Mouse (Mus musculus) adrenal gland, adult 2 months (tissue): ENCODE results near the gene Zmat3. TPM values are rescaled to one million over a fixed set of nuclear protein-coding genes. Genes with fewer than 3 reads are reported as not detected.

Source experiments
- DNase-seq: peaks from one replicate; pipeline ENCODE4 v3.0.0; 2021
- polyA plus RNA-seq: library from polyadenylated mRNA; depleted of rRNA; stranded (reverse); fragments of >200 nt; gene quantifications from 2 replicates; pipeline ENCODE4 v1.2.3, GENCODE M21; 2012
- total RNA-seq, 2 experiments: library from RNA; stranded (reverse); gene quantifications; 2 replicates each; pipeline ENCODE4 v1.2.3; 2021

Gene Zmat3
- total and polyA plus RNA-seq, 3 experiments: 11.8 to 18.2 (median 17.7) TPM

GRCm38 (mm10) chr3:32372470-32372869 is 6.7 kb upstream of the Zmat3 start:
- DNase-seq: no peak

DNA sequence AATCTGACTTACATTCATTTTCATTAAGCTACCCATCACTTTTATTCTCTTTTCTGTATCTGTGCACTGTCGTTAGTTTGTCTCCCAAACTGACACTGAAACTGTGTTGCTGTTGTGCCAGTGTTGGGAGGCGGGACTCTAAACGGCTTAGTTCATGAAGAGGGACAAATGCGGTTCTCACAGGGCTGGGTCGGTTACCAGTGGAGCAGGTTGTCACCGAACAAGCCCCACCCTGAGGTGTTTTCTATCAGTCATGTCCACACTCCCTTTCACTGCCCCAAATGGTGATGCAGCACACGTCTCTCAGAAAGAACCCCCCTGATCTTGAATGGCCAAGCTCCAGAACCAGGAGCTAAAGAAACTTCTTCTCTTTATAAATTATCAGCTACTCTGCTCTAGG is 6.1 kb upstream of the Zmat3 start:
- no peak for DNase-seq

DNA sequence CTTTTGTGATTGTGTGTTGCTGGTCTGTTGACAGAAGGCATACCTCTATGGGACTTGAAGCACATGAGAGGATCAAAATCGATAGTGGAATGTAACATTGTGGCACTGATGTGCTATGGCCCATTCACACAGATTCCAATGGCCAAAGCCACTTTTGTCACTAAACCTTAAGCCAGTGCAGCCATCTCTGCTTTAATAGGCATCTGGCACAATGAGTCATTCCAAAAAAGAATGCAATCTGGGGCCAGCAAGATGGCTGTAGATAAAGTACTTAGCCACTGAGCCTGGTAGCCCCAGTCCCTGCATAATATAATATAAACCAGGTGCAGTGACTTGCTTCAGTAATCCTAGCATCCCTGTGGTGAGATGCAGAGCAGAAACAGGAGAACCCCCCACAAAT is 1.7 kb upstream of the Zmat3 start:
- DNase-seq: no peak

DNA sequence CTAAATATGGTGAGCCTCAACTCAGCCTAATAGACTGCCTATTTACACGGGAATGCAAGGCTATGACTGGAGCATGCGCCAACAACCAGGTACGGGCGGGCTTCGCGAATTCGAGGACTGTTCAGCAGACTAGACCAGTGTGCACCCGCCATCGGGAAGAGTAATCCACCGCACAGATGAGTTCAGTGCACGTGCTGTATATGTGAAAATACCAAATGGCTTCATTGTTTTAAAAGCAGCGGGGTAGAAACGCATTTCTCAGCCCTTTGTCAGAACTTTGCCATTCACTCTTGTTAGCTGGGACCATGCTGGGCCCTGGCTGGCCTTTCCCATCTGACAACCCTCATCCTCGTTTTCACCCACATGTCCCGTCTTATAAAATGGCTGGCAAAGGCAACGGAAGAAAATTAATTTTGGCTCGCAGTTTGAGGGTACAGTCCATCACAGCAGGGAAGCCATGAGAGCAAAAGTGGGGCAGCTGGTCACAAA is 476 bp upstream of the Zmat3 start:
- no peak for DNase-seq

- DNase-seq: no peak
These were observed 821 bp downstream of the Zmat3 start for GRCm38 (mm10) chr3:32364841-32365545.

GRCm38 (mm10) chr3:32364195-32364594 is 1.6 kb downstream of the Zmat3 start:
- DNase-seq: no peak

DNA sequence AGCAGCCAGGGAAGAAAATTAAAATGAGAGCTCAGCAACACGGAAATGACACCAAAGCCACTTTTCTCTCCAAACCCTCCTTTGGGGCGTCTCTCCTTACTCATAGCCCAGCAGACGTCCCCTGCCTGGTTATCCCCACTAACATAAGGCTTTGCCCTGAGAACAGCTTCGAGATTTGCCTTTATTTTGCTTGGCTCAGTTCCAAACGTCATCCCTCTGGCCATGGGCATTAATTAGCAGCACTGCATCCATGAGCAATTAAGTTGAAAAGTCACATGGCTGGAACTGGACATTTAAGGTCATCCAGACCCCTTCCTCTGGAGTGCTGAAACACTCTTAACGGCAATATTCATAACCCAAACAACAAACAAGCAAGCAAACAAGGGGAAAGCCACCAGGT is 4.6 kb downstream of the Zmat3 start:
- no peak for DNase-seq

- no peak for DNase-seq
These were observed 17.9 kb downstream of the Zmat3 start for GRCm38 (mm10) chr3:32347881-32348280.

GRCm38 (mm10) chr3:32345249-32345648 is 20.6 kb downstream of the Zmat3 start:
- no peak for DNase-seq

DNA sequence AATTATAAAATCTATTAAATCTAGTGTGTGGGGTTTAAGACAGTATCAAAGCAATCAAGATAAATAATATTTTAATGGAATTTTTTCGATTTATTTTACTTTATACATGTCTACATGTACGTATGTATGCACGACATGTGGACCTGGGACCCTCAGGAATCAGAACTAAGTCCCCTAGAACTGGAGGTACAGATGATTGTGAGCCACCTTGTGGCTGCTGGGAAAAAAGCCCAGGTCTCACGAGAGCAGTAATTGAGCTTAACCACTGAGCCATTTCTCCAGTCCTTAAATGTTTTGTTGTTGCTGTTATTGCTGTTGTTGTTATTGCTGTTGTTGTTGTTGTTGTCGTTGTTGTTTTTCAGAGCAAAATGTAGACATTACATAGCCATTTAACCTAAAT is 21.0 kb downstream of the Zmat3 start:
- no peak for DNase-seq

DNA sequence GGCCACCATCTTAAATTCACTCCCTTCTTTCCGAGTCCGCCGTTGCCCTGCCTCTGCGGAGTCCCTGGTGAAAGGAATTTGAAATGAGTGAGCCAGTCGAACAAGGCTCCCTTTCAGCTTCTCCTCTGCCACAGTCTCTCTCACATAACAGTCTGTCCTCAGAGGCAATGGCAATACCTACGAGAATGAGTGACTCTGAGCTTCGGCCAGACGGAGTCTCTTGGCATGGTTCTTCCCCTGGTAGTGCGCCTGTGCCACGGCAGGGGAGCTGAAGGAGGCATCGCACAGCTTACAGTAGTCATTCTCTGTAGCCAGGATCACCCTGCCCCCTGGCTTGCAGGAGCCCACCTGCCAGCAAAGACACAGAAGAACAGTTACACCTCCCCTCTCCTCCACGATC is 22.4 kb downstream of the Zmat3 start:
- no peak for DNase-seq

DNA sequence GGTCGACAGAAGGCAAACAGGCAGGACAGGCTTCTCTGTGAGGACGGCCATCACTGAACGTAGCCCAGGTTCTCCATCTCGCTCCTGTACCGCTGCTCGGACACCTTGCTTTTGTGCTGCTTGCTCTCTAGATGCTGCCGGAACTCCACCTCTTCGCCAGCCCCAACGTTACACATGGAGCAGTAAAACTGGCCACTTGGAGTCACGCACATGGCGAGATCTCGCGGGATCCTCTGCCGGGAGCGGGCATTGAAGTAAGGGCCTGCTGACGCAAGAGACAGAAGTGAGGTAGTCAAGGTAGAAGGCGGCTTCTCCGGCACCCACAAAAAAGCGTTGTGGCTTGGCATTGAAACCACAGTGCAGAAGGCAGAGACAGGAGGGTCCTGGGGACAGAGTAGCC is 24.4 kb downstream of the Zmat3 start:
- DNase-seq: no peak

DNA sequence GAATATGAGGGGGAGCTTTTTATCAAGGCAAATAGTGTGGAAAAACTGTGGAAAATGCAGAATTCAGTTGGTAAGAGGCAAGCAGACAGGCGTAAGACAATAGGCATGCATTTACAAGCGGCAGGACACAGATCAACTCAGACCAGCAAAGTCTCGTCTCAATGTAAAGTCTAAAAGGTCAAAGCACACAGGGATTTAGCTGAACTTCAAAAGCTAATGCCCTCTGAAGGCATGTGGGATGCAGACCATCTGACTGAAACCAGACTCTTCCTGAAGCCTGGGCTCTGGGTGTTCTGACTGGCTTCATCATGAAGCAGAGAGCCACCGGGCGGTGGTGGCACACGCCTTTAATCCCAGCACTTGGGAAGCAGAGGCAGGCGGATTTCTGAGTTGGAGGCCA is 27.6 kb downstream of the Zmat3 start:
- no peak for DNase-seq

GRCm38 (mm10) chr3:32337770-32338169 is 28.0 kb downstream of the Zmat3 start:
- peak; percentile 21 for DNase-seq

DNA sequence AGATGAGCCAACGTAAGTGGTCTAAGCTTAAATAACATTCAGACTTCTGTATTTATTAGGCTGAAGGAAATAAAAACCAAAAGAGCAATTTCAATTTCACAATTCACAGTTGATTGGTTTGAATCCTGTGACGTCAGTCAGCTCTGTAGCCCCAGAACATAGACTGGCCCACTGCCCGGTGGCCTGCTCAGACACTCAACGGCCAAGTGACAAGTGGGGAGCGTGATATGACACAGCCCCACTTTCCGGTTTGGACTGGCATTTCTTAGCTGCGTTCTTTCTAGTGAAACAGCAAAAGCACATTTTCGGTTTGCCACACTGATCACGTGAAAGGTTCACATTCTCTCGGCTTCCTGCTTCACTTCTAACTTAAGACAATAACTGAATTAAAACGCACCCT is 30.9 kb downstream of the Zmat3 start:
- peak; percentile 8 for DNase-seq

GRCm38 (mm10) chr3:32333456-32334086 is 32.2 kb downstream of the Zmat3 start:
- peak; percentile 70 for DNase-seq

DNA sequence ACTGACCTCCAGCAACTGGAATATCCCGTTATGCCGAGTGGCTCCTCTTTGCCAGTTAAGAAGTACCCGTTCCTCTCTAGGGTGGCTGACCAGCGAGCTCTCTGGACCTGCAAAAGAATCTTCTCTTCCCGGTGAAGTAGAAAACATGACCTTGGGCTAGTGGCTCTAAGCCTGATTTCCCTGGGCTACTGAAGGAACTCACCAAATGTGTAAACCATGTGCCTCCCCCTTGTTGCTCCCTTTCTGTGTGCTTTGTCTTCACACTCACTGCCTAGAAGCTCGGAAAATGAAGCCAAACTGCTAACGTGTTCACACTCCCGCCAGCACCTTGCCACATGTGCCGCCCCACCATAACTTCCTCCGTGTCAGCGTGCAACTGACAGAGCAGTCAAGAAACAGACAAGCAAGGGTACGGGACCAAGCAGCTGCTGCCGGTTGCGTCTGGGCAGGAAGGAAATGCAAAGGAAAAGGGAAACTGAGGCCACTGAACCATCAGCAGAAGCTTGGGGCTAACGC is 47.9 kb downstream of the Zmat3 start:
- DNase-seq: no peak

DNA sequence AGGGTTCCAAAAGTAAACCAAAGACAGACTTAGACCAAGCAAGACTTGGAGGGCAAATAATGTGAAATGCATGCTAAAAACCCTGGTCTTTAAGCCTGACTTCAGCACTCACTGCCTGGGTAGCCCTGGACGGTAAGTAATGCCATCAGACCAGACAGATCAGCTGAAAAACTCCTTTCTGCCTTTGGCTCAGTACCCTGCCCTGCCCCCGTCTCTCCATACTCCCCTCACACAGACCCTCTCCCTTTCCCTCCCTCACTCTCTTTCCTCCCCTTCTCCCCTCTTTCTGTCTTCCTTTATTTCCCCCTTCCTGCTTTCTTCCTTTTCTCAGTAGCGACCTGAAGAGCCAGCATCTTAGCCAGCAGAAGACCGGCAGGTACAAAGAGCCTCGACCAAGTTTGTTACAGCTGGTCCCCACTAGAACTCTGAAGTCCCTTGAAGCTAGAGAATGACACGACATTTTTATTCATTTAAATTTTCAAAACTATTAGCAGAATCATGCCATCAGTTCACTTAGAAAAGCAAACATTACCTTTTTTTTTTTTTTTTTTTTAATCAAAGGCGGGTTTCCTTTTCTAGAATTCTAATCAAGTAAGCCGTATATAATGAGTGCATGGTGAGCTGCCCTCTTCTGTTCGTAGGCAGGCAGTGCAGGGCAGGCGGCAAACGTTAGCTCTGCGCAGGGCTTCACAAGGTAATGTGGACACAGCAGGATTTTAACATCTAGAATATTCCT is 48.5 kb downstream of the Zmat3 start:
- peak; percentile 45 for DNase-seq

GRCm38 (mm10) chr3:32314746-32315145 is 51.1 kb downstream of the Zmat3 start:
- no peak for DNase-seq

DNA sequence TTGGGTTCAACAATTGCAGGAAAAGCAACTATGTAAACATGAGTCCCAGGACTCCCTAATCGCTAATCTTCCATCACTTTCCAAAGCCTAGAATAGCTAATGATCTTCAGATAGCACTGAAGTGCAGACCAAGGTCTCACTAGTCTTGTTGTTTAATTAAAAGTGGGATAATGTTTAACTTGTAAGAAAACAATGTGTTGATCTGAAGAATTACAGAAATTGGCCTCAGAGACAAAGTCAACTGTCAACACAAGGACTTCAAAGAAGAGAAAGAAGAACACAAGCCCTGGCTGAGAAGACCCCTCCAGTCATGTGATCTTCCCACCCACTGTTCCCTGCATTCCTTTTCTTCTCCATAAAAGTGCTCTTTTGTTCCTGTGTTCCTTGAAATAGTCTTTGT is 61.6 kb downstream of the Zmat3 start:
- DNase-seq: no peak

DNA sequence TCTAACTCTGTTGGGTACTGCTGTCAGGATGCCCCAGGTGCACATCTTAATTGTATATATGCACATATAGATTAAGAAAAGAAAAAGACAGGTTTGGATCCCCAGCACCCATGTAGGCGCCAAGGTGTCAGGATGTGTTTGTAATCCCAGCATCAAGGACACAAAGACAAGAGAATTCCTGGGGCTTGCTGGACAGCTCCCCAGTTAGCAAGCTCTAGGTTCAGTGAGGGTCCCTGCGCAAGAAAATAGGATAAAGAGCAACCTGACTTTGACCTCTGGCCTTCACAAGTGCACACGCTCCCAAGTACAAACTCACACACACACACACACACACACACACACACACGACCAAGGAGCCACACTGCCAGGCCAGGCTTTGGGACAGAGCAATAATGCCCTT is 73.8 kb downstream of the Zmat3 start:
- DNase-seq: no peak
